Mouse (Mus musculus): Measurements from ENCODE around the gene Clpb. TPM values are rescaled to one million over a fixed set of nuclear protein-coding genes. Genes with fewer than 3 reads are reported as not detected.

The Clpb gene
- polyA plus RNA-seq, 1 experiment from 2014 or later: 60.0 TPM

GRCm38 (mm10) chr7:101700296-101700695, 36.9 kb downstream of the Clpb start:
- 47% methylated on average over 3 of the region's 3 CpGs for WGBS
- no peaks in the 10 kb centered on the region for H3K27me3 ChIP-seq
- H3K9me3 ChIP-seq: no peaks in the 10 kb centered on the region
- H3K27ac ChIP-seq: no peak overlapping the region
- no peak overlapping the region for H3K4me2 ChIP-seq
- no peaks in the 10 kb centered on the region for H3K36me3 ChIP-seq
- ATAC-seq (ENCODE audit: borderline replicate concordance, extremely low read depth, low FRiP score, low TSS enrichment): no peak
- H3K9ac ChIP-seq: no peak overlapping the region
- H3K4me1 ChIP-seq: no peaks in the 10 kb centered on the region
- H3K4me3 ChIP-seq: no peak overlapping the region

DNA sequence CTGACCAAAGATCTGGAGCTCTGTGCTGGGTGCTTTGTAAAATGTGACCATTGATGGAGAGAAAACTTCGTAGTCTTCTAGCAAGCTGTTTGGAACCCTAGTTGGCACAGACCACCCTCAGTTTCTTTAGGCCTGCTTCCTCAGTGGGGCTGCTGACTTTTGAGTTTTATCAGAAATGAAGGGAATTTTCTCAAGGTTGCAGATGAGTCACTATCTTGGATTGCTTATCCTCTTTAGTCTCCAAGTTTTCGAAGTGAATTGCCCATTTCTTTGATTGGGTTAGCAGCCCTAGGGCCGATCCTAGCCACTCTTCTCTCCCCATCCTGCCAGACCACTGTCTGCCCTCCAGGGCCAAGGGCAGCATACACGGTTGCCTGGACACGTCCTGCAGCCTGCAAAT, 39.3 kb downstream of the Clpb start:
- 76% methylated on average over 5 of the region's 5 CpGs for whole genome bisulfite sequencing
- ATAC-seq (ENCODE audit: borderline replicate concordance, extremely low read depth, low FRiP score, low TSS enrichment): no peak
- Histone ChIP-seq H3K9ac (no peak overlapping the region), H3K4me2 (no peak overlapping the region), H3K36me3 (no peaks in the 10 kb centered on the region), H3K4me1 (no peaks in the 10 kb centered on the region), H3K27me3 (no peaks in the 10 kb centered on the region), H3K4me3 (no peak overlapping the region), H3K27ac (no peak overlapping the region), H3K9me3 (no peaks in the 10 kb centered on the region)

- Histone ChIP-seq H3K27ac (no peak overlapping the region), H3K9ac (no peak overlapping the region), H3K36me3 (no peaks in the 10 kb centered on the region), H3K4me3 (no peak overlapping the region), H3K27me3 (no peaks in the 10 kb centered on the region), H3K4me1 (no peaks in the 10 kb centered on the region), H3K4me2 (no peak overlapping the region), H3K9me3 (no peaks in the 10 kb centered on the region)
- WGBS: 72% methylated on average over 3 of the region's 3 CpGs
- ATAC-seq (ENCODE audit: borderline replicate concordance, extremely low read depth, low FRiP score, low TSS enrichment): no peak
Measured at GRCm38 (mm10) chr7:101709586-101709985, 46.2 kb downstream of the Clpb start.

GRCm38 (mm10) chr7:101710236-101710635, 46.8 kb downstream of the Clpb start:
- no peaks in the 10 kb centered on the region for H3K27me3 ChIP-seq
- H3K4me3 ChIP-seq: no peak overlapping the region
- no peaks in the 10 kb centered on the region for H3K4me1 ChIP-seq
- H3K4me2 ChIP-seq: no peak overlapping the region
- H3K9ac ChIP-seq: no peak overlapping the region
- no peak for ATAC-seq (ENCODE audit: borderline replicate concordance, extremely low read depth, low FRiP score, low TSS enrichment)
- no peak overlapping the region for H3K27ac ChIP-seq
- 82% methylated on average over 5 of the region's 5 CpGs for WGBS
- H3K9me3 ChIP-seq: no peaks in the 10 kb centered on the region
- no peaks in the 10 kb centered on the region for H3K36me3 ChIP-seq

- no peaks in the 10 kb centered on the region for H3K27me3 ChIP-seq
- H3K9ac ChIP-seq: no peak overlapping the region
- ATAC-seq (ENCODE audit: borderline replicate concordance, extremely low read depth, low FRiP score, low TSS enrichment): no peak
- H3K4me1 ChIP-seq: no peaks in the 10 kb centered on the region
- 75% methylated on average over 9 of the region's 9 CpGs for WGBS
- H3K9me3 ChIP-seq: no peaks in the 10 kb centered on the region
- H3K36me3 ChIP-seq: no peaks in the 10 kb centered on the region
- H3K27ac ChIP-seq: no peak overlapping the region
- H3K4me2 ChIP-seq: no peak overlapping the region
- H3K4me3 ChIP-seq: no peak overlapping the region
Measured at GRCm38 (mm10) chr7:101713828-101714400, 50.5 kb downstream of the Clpb start.

DNA sequence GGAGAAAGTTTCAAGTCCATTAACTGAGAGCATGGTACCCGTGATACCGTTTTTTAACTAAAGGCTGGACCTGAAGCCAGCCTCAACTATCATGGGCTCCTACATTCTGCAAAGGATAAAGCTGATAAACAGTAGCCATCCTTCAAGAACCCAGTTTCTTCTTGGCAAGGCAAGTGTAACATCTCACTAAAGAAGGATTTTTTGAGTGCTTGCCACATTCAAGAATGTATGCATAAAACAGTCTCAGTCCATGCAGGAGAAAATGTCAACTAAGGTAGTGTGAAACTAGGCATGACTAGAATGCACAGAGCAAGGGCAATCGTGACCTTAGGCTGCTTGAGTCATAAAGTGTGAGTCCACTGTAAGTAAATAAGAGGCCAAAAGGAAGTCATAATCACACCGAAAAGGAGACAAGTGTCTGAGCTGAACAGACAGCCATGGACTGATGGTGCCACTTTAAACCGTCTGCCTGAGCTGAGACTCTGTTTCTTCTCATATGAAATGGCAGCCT, 51.7 kb downstream of the Clpb start:
- no peaks in the 10 kb centered on the region for H3K9me3 ChIP-seq
- no peak overlapping the region for H3K9ac ChIP-seq
- 59% methylated on average over 5 of the region's 5 CpGs for WGBS
- H3K4me2 ChIP-seq: no peak overlapping the region
- H3K27me3 ChIP-seq: no peaks in the 10 kb centered on the region
- H3K36me3 ChIP-seq: no peaks in the 10 kb centered on the region
- H3K4me1 ChIP-seq: no peaks in the 10 kb centered on the region
- no peak overlapping the region for H3K4me3 ChIP-seq
- H3K27ac ChIP-seq: no peak overlapping the region
- no peak for ATAC-seq (ENCODE audit: borderline replicate concordance, extremely low read depth, low FRiP score, low TSS enrichment)

GRCm38 (mm10) chr7:101720356-101720755, 56.9 kb downstream of the Clpb start:
- ATAC-seq (ENCODE audit: borderline replicate concordance, extremely low read depth, low FRiP score, low TSS enrichment): no peak
- H3K4me1 ChIP-seq: no peaks in the 10 kb centered on the region
- H3K4me2 ChIP-seq: no peak overlapping the region
- no peak overlapping the region for H3K27ac ChIP-seq
- H3K4me3 ChIP-seq: no peak overlapping the region
- no peaks in the 10 kb centered on the region for H3K9me3 ChIP-seq
- H3K36me3 ChIP-seq: no peaks in the 10 kb centered on the region
- H3K9ac ChIP-seq: no peak overlapping the region
- WGBS: 75% methylated on average over 3 of the region's 3 CpGs
- no peaks in the 10 kb centered on the region for H3K27me3 ChIP-seq

- no peak; the same call in 1 of the 2 replicates for ATAC-seq (ENCODE audit: borderline replicate concordance, extremely low read depth, low FRiP score, low TSS enrichment)
- Histone ChIP-seq H3K36me3 (no peaks in the 10 kb centered on the region), H3K4me3 (no peak overlapping the region), H3K4me1 (no peaks in the 10 kb centered on the region), H3K27ac (no peak overlapping the region), H3K9me3 (no peaks in the 10 kb centered on the region), H3K4me2 (no peak overlapping the region), H3K9ac (no peak overlapping the region), H3K27me3 (no peaks in the 10 kb centered on the region)
- WGBS: 63% methylated on average over 4 of the region's 4 CpGs
Measured at GRCm38 (mm10) chr7:101725081-101725480, 61.6 kb downstream of the Clpb start.

- Histone ChIP-seq H3K27me3 (no peaks in the 10 kb centered on the region), H3K9ac (no peak overlapping the region), H3K4me1 (no peaks in the 10 kb centered on the region), H3K9me3 (no peaks in the 10 kb centered on the region), H3K4me3 (no peak overlapping the region), H3K36me3 (no peaks in the 10 kb centered on the region), H3K27ac (no peak overlapping the region), H3K4me2 (no peak overlapping the region)
- 41% methylated on average over 2 of the region's 2 CpGs for WGBS
- no peak for ATAC-seq (ENCODE audit: borderline replicate concordance, extremely low read depth, low FRiP score, low TSS enrichment)
Measured at GRCm38 (mm10) chr7:101726980-101727379, 63.5 kb downstream of the Clpb start.

GRCm38 (mm10) chr7:101732096-101732495, 68.7 kb downstream of the Clpb start:
- no peaks in the 10 kb centered on the region for H3K36me3 ChIP-seq
- 93% methylated on average over 1 of the region's 1 CpGs for whole genome bisulfite sequencing
- no peaks in the 10 kb centered on the region for H3K27me3 ChIP-seq
- ATAC-seq (ENCODE audit: borderline replicate concordance, extremely low read depth, low FRiP score, low TSS enrichment): no peak
- no peaks in the 10 kb centered on the region for H3K4me1 ChIP-seq
- no peak overlapping the region for H3K27ac ChIP-seq
- H3K4me2 ChIP-seq: no peak overlapping the region
- no peak overlapping the region for H3K9ac ChIP-seq
- no peaks in the 10 kb centered on the region for H3K9me3 ChIP-seq
- H3K4me3 ChIP-seq: no peak overlapping the region

DNA sequence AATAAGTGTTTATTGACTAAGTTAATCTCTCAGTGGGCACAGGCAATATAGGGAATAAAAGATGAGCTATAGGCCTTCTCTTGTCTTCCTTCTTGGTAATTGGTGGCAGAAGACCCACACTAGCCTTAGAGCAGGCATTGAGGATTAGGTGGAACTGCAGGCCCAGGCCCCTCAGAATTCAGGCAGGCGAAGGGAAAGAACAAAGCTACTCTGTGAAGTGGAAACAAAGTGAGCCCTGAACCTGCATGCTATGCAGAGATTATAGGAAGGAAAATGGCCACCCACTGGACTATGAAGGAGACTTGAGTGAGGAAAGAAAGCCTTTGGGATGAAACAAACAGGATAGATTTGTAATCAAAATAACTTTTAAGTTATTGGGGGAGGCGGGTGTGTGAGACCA, 69.6 kb downstream of the Clpb start:
- Histone ChIP-seq H3K4me3 (no peak overlapping the region), H3K36me3 (no peaks in the 10 kb centered on the region), H3K9me3 (no peaks in the 10 kb centered on the region), H3K27ac (no peak overlapping the region), H3K4me2 (no peak overlapping the region), H3K27me3 (no peaks in the 10 kb centered on the region), H3K9ac (no peak overlapping the region), H3K4me1 (no peaks in the 10 kb centered on the region)
- no peak for ATAC-seq (ENCODE audit: borderline replicate concordance, extremely low read depth, low FRiP score, low TSS enrichment)
- 88% methylated on average over 2 of the region's 2 CpGs for WGBS

- no peaks in the 10 kb centered on the region for H3K9me3 ChIP-seq
- H3K27ac ChIP-seq: no peak overlapping the region
- 100% methylated on average over 1 of the region's 1 CpGs for WGBS
- ATAC-seq (ENCODE audit: borderline replicate concordance, extremely low read depth, low FRiP score, low TSS enrichment): no peak
- H3K4me1 ChIP-seq: no peaks in the 10 kb centered on the region
- H3K4me2 ChIP-seq: no peak overlapping the region
- no peak overlapping the region for H3K4me3 ChIP-seq
- no peak overlapping the region for H3K9ac ChIP-seq
- H3K27me3 ChIP-seq: no peaks in the 10 kb centered on the region
- H3K36me3 ChIP-seq: no peaks in the 10 kb centered on the region
Measured at GRCm38 (mm10) chr7:101735297-101735696, 71.9 kb downstream of the Clpb start.

DNA sequence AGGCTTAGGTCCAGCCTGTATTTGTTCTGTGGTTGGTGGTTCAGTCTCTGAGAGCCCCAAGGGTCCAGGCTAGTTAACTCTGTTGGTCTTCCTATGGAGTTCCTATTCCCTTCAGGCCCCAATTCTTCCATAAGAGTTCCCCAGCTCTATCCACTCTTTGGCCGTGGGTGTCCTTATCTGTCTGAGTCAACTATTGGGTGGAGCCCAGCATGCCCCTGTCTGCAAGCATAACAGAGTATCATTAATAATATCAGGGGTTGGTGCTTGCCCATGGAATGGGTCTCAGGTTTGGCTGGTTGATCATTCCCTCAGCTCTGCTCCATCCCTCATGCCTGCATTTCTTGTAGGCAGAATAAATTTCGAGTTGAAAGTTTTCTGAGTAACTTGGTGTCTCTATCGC, 74.3 kb downstream of the Clpb start:
- no peaks in the 10 kb centered on the region for H3K4me1 ChIP-seq
- H3K27ac ChIP-seq: no peak overlapping the region
- no peak overlapping the region for H3K4me2 ChIP-seq
- no peaks in the 10 kb centered on the region for H3K9me3 ChIP-seq
- no peaks in the 10 kb centered on the region for H3K27me3 ChIP-seq
- H3K4me3 ChIP-seq: no peak overlapping the region
- no peak for ATAC-seq (ENCODE audit: borderline replicate concordance, extremely low read depth, low FRiP score, low TSS enrichment)
- no peaks in the 10 kb centered on the region for H3K36me3 ChIP-seq
- 60% methylated on average over 3 of the region's 3 CpGs for WGBS
- no peak overlapping the region for H3K9ac ChIP-seq

All from lung, embryonic 15.5 days (tissue).